Mouse (Mus musculus) midbrain, embryonic 15.5 days (tissue): ENCODE measurements around the gene Mdn1. TPM values are rescaled to one million over a fixed set of nuclear protein-coding genes. Genes with fewer than 3 reads are reported as not detected.

Experiments
- ATAC-seq: fragments of 200-750 bp; cut with Nextera tagmentation; replicated peaks from 2 replicates; pipeline ENCODE4 v1.8.0; 2017; ENCODE audit warnings: moderate TSS enrichment
- H3K27ac ChIP-seq: fragments of 300-500 bp; sonication (generic); 2 replicates; pipeline ENCODE4 v1.5.1; 2015; ENCODE audit warnings: mild to moderate bottlenecking, inconsistent platforms
- H3K27me3 ChIP-seq: fragments of 300-500 bp; sonication (generic); replicated peaks from 2 replicates; pipeline ENCODE4 v1.6.1; 2015; ENCODE audit warnings: inconsistent platforms
- H3K36me3 ChIP-seq: fragments of 300-500 bp; sonication (generic); replicated peaks from 2 replicates; pipeline ENCODE4 v1.6.1; 2015; ENCODE audit warnings: inconsistent platforms
- H3K4me1 ChIP-seq: fragments of 300-500 bp; sonication (generic); 2 replicates; pipeline ENCODE4 v1.6.1; 2015; ENCODE audit warnings: inconsistent platforms
- H3K4me2 ChIP-seq: fragments of 300-500 bp; sonication (generic); 2 replicates; pipeline ENCODE4 v1.6.1; 2015; ENCODE audit warnings: inconsistent platforms, mild to moderate bottlenecking, moderate library complexity
- H3K4me3 ChIP-seq: fragments of 300-500 bp; sonication (generic); 2 replicates; pipeline ENCODE4 v1.5.1; 2015; ENCODE audit warnings: mild to moderate bottlenecking, inconsistent platforms
- H3K9ac ChIP-seq: fragments of 300-500 bp; sonication (generic); 2 replicates; pipeline ENCODE4 v1.6.1; 2015; ENCODE audit warnings: mild to moderate bottlenecking, inconsistent platforms
- H3K9me3 ChIP-seq: fragments of 300-500 bp; sonication (generic); 2 replicates; pipeline ENCODE4 v1.6.1; 2016; ENCODE audit warnings: inconsistent platforms
- WGBS: fragments of 180-500 bp; shearing (Covaris S2); methylation state at CpG from one replicate; pipeline ENCODE4 v1.1.7; 2015; ENCODE audit warnings: mixed read lengths; 5-methylcytosine and 5-hydroxymethylcytosine counted together
- polyA plus RNA-seq: library from polyadenylated mRNA; unstranded; fragments of >200 nt; fragmentation: Nextera tagmentation; extraction: Ambion mirVana; gene quantifications from 2 replicates; pipeline ENCODE4 v1.2.1, GENCODE M21; 2015

The Mdn1 gene
- polyA plus RNA-seq, 1 experiment from 2014 or later, result 21.3 TPM

DNA sequence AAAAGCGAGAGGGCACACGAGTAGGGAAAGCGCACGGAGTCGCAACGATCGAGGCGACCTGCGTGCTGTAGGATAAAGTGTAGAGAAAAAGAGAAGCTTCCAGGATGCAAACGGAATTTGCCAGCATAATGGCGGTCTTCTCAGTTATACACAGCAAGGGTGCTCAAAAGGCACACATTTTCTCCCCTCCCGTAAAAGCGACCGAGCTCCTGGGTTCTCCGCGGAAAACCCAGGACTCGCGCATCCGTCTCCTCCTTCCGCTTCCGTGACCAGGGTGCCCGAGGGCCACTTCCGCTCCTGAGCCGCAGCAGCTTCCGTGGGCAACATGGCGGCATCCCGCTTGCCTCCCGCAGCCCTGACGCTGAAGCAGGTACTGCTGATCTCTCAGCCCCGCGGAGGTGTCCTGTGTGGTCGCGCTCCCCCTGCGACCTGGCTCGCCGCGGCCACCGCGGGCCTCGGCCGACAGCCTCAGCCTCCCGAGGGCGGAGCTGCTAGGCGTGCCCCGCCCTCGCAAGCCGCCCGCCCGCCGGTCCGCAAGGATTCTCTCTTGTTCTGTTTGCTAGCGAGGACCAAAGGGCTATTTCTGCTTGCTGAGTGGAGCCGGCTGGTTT is 143.2 kb downstream of the Mdn1 start, which contains the start of gene Lyrm2:
Lyrm2 (plus strand) TSS at position 288 of the 611 bp plus-strand sequence.
- H3K36me3 ChIP-seq, result no peaks in the 10 kb centered on the region
- H3K9me3 ChIP-seq, result no peaks in the 10 kb centered on the region
- peak within 1 kb of the TSS; percentile 100 for H3K27ac ChIP-seq
- under 1% methylated on average over 53 of the region's 53 CpGs for WGBS
- no peaks in the 10 kb centered on the region for H3K27me3 ChIP-seq
- peak; percentile 96 for ATAC-seq
- H3K4me3 ChIP-seq, result peak within 1 kb of the TSS; percentile 93
- H3K4me1 ChIP-seq, result peaks cover 11% of the 10 kb centered on the region
- H3K4me2 ChIP-seq, result peak within 1 kb of the TSS; percentile 52
- peak within 1 kb of the TSS; percentile 99 for H3K9ac ChIP-seq

DNA sequence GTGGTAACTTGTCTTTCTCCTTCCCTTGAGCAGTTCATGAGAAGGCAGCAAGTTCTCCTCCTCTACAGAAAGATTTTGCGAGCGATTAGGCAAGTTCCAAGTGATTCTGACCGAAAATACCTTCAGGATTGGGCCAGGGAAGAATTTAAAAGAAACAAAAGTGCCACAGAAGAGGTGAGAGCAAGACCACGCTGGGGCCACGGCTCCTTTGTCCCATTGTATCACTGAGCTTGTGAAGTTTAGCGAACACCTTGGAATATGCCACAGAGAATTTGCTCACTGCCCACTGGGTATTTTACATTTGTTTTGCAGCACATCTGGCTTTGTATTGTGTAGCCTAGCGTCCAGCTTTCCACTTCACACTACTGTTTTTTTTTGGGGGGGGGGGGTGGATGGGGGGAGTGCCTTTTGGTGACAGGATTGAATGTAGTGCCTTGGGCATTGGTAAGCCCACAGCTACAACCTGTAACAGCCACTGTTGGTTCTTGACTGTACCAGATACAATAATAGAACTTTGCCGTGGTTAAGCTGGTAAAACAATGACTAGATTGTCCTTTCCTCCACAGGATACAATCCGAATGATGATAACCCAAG is 143.8 kb downstream of the Mdn1 start:
- Histone ChIP-seq H3K9ac (peak overlapping the region; percentile 99), H3K4me2 (peak overlapping the region; percentile 52), H3K27ac (peak overlapping the region; percentile 100), H3K27me3 (no peaks in the 10 kb centered on the region), H3K4me3 (peak overlapping the region; percentile 93), H3K9me3 (no peaks in the 10 kb centered on the region), H3K36me3 (0 out of 2 replicates have a peak, but pooled peaks cover 3% of the 10 kb centered on the region), H3K4me1 (peaks cover 11% of the 10 kb centered on the region)
- 8% methylated on average over 9 of the region's 9 CpGs for WGBS
- peak; percentile 61 for ATAC-seq

DNA sequence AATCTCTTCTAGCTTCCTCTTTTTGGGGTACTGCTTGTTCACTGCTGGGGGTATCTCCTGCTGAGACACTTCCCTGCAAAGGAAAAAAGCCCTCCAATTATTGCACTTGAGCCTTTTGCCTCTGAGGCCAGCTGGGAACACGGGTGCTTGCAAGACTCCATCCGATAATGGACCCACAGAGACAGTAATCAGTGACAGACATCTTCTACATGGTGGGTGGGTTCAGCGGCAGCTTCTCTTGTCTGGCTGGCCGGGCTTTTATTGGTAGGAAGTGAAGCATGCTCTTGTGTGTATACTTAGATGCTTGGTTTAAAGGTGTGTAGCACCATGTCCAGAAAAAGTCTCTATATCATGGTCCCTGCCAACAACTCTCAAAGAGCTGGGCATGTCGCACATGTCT is 160.6 kb downstream of the Mdn1 start:
- Histone ChIP-seq H3K9me3 (no peaks in the 10 kb centered on the region), H3K4me1 (no peaks in the 10 kb centered on the region), H3K36me3 (0 out of 2 replicates have a peak, but pooled peaks cover 5% of the 10 kb centered on the region), H3K4me2 (no peak overlapping the region), H3K4me3 (no peak overlapping the region), H3K9ac (no peak overlapping the region), H3K27ac (no peak overlapping the region), H3K27me3 (no peaks in the 10 kb centered on the region)
- WGBS, result 70% methylated on average over 5 of the region's 5 CpGs
- ATAC-seq, result no peak

DNA sequence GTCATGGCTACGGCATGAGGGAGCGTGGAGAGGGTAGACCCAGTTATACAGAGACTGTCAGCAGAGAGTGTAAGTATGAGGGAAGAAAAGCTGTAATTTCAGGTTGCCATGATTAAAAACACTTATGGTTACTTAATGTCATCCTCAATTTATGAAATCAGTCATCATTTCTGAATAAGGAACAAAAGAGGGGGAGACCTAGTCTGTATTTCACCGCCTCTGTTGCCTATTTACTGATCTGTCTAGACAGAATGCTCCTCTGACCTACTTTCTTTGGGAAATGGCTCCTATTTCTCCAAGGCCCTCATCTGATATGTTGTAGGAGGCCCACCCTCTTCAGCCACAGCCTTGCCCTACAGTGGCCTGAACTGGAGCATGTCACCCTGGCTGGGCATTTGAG is 163.8 kb downstream of the Mdn1 start:
- Histone ChIP-seq H3K4me3 (no peak overlapping the region), H3K27me3 (no peaks in the 10 kb centered on the region), H3K36me3 (0 out of 2 replicates have a peak, but pooled peaks cover 5% of the 10 kb centered on the region), H3K4me1 (no peaks in the 10 kb centered on the region), H3K27ac (no peak overlapping the region), H3K9ac (no peak overlapping the region), H3K4me2 (no peak overlapping the region), H3K9me3 (no peaks in the 10 kb centered on the region)
- no peak for ATAC-seq
- 94% methylated on average over 3 of the region's 3 CpGs for WGBS

DNA sequence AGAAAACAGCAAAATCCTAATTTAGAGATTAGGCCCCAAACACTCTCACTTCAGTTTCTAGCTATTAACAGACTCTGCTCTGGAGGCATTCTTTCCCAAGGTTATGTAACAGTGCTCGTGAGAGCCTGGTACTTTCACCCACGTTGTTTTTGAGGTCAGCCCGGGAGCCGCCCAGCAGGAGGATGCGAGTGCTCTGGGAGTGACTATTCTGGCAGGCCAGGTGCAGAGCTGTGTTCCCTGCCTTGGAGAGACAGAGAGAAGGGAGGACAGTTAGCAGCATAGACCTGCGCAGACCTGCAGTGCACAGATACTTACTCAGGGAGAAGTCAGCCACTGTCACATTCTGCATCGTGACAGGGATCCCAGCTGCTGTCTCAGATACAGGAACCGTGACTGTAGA is 167.3 kb downstream of the Mdn1 start:
- H3K9ac ChIP-seq, result no peak overlapping the region
- no peaks in the 10 kb centered on the region for H3K27me3 ChIP-seq
- WGBS, result 67% methylated on average over 8 of the region's 8 CpGs
- H3K4me1 ChIP-seq, result peaks cover 10% of the 10 kb centered on the region; the same call in 1 of the 2 replicates
- 0 out of 2 replicates have a peak, but pooled peaks cover 5% of the 10 kb centered on the region for H3K36me3 ChIP-seq
- H3K4me2 ChIP-seq, result no peak overlapping the region
- H3K27ac ChIP-seq, result no peak overlapping the region
- H3K9me3 ChIP-seq, result no peaks in the 10 kb centered on the region
- no peak for ATAC-seq
- H3K4me3 ChIP-seq, result no peak overlapping the region

Other genes starting within 250 kb of the Mdn1 start
- 0.11 TPM in 1 of 2 replicates, not detected in the other for gene Gja10, start 54.4 kb upstream of the Mdn1 start, polyA plus RNA-seq
- gene Casp8ap2, start 41.7 kb upstream of the Mdn1 start, polyA plus RNA-seq, result 43.2 and 45.2 TPM in 2 replicates
- gene Lyrm2, start 143.1 kb downstream of the Mdn1 start, polyA plus RNA-seq, result 115 and 124 TPM in 2 replicates